Mouse (Mus musculus) limb, embryonic 12.5 days (tissue): ENCODE measurements around the gene Ppan. TPM values are rescaled to one million over a fixed set of nuclear protein-coding genes. Genes with fewer than 3 reads are reported as not detected.
A peak's percentile ranks its signal among the peaks of the same experiment; 100 is the strongest.

Experiments
- ATAC-seq: fragments of 200-750 bp; cut with Nextera tagmentation; 2 replicates; pipeline ENCODE4 v1.8.0; 2017; ENCODE audit warnings: low read depth, moderate TSS enrichment; ENCODE audit not compliant: insufficient number of reproducible peaks, insufficient read depth, low FRiP score, low TSS enrichment
- H3K27ac ChIP-seq: fragments of 300-500 bp; sonication (generic); 2 replicates; pipeline ENCODE4 v1.5.1; 2016; ENCODE audit warnings: mild to moderate bottlenecking, moderate library complexity
- H3K27me3 ChIP-seq: fragments of 300-500 bp; sonication (generic); 2 replicates; pipeline ENCODE4 v1.6.1; 2016; ENCODE audit warnings: mild to moderate bottlenecking, moderate library complexity
- H3K36me3 ChIP-seq: fragments of 300-500 bp; sonication (generic); 2 replicates; pipeline ENCODE4 v1.6.1; 2016; ENCODE audit warnings: mild to moderate bottlenecking, moderate library complexity
- H3K4me1 ChIP-seq: fragments of 300-500 bp; sonication (generic); replicated peaks from 2 replicates; pipeline ENCODE4 v1.6.1; 2016
- H3K4me2 ChIP-seq: fragments of 300-500 bp; sonication (generic); 2 replicates; pipeline ENCODE4 v1.6.1; 2016; ENCODE audit warnings: mild to moderate bottlenecking, moderate library complexity
- H3K4me3 ChIP-seq: fragments of 300-500 bp; sonication (generic); replicated peaks from 2 replicates; pipeline ENCODE4 v1.5.1; 2016; ENCODE audit warnings: mild to moderate bottlenecking
- H3K9ac ChIP-seq: fragments of 300-500 bp; sonication (generic); replicated peaks from 2 replicates; pipeline ENCODE4 v1.6.1; 2016; ENCODE audit warnings: mild to moderate bottlenecking, moderate library complexity
- H3K9me3 ChIP-seq: fragments of 300-500 bp; sonication (generic); 2 replicates; pipeline ENCODE4 v1.6.1; 2016; ENCODE audit warnings: mild to moderate bottlenecking, moderate library complexity
- WGBS: fragments of 180-500 bp; shearing (Covaris S2); methylation state at CpG from one replicate; pipeline ENCODE4 v1.1.7; 2016; 5-methylcytosine and 5-hydroxymethylcytosine counted together
- polyA plus RNA-seq: library from polyadenylated mRNA; unstranded; fragments of >200 nt; fragmentation: Nextera tagmentation; extraction: Ambion mirVana; gene quantifications from 2 replicates; pipeline ENCODE4 v1.2.1, GENCODE M21; 2016

Ppan gene
- polyA plus RNA-seq, 1 experiment from 2014 or later, result 82.1 TPM

DNA sequence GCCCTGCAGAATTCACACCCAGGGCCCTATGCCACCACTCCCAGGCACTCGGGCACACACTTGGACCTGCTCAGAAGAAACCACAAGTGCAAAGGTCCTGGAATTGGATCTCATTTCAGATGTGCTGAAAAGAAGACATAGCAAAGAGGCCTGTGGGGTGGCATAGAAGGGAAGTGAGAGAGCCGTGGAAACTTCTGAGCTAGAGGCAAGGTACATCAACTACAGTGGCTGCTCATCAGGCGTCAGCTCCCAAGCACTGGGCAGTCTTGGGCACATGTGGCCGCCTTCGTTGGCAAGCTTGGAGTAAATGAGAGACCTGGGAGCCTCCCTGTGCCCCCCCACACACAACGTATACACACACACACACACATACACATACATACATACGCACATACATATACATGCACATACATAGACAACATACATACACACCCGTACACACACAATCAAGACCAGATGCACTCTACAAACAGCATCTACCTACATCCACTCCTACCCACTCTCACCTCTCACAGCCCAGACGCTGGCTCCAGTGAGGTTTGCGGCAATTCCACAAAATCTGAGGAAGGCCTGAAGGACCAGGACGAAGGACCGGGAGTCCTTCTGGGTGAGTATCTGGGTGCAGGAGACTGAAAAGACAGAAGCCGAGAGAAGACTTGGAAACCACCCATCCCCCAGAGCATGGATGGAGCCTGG is 8.7 kb upstream of the Ppan start, which contains the start of gene Angptl6:
Angptl6 (minus strand) TSS at position 631 of the 696 bp plus-strand sequence.
- 95% methylated on average over 13 of the region's 13 CpGs for WGBS
- Histone ChIP-seq H3K27me3 (no peaks in the 10 kb centered on the region; the same call in 1 of the 2 replicates), H3K9ac (peak within 1 kb of the TSS; percentile 74), H3K27ac (peak within 1 kb of the TSS; percentile 92), H3K9me3 (no peaks in the 10 kb centered on the region), H3K36me3 (no peaks in the 10 kb centered on the region), H3K4me2 (peak within 1 kb of the TSS; percentile 63), H3K4me1 (0 out of 2 replicates have a peak, but pooled peaks cover 3% of the 10 kb centered on the region), H3K4me3 (peak within 1 kb of the TSS; percentile 44)
- no peak for ATAC-seq

GRCm38 (mm10) chr9:20886563-20886962 is 1.4 kb upstream of the Ppan start:
- Histone ChIP-seq H3K27ac (no peak overlapping the region), H3K4me2 (no peak overlapping the region), H3K9ac (no peak overlapping the region), H3K36me3 (peaks cover 24% of the 10 kb centered on the region), H3K4me3 (no peak overlapping the region), H3K9me3 (peaks cover 6% of the 10 kb centered on the region; the same call in 1 of the 2 replicates), H3K27me3 (no peaks in the 10 kb centered on the region), H3K4me1 (peaks cover 5% of the 10 kb centered on the region)
- ATAC-seq, result no peak
- 96% methylated on average over 2 of the region's 2 CpGs for WGBS

- Histone ChIP-seq H3K27ac (no peak overlapping the region), H3K27me3 (no peaks in the 10 kb centered on the region), H3K4me1 (peaks cover 5% of the 10 kb centered on the region), H3K4me3 (no peak overlapping the region), H3K4me2 (peak overlapping the region; percentile 73), H3K9ac (no peak overlapping the region), H3K9me3 (peaks cover 6% of the 10 kb centered on the region; the same call in 1 of the 2 replicates), H3K36me3 (peaks cover 31% of the 10 kb centered on the region)
- no peak for ATAC-seq
- WGBS, result 83% methylated on average over 6 of the region's 6 CpGs
Observed at GRCm38 (mm10) chr9:20887191-20887590, 784 bp upstream of the Ppan start.

DNA sequence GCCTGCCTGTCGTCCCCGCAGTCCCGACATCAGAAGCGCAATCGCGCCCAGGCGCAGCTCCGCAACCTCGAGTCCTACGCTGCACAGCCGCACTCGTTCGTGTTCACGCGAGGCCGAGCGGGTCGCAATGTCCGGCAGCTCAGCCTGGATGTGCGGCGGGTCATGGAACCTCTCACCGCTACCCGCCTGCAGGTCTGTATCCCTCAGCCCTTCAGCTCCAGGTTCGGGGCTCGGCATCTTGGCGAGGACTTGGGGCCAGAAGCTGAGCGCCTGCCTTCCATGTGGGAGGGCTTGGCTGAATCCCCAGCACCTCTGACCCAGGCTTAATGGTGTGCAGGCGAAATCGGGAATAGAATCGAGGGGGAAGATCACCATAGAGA is 401 bp downstream of the Ppan start:
- peak overlapping the region; percentile 85 for H3K9ac ChIP-seq
- WGBS, result 0% methylated on average over 30 of the region's 30 CpGs
- peaks cover 6% of the 10 kb centered on the region; the same call in 1 of the 2 replicates for H3K9me3 ChIP-seq
- ATAC-seq, result peak; percentile 28; the same call in 1 of the 2 replicates
- peak overlapping the region; percentile 73 for H3K4me2 ChIP-seq
- peaks cover 43% of the 10 kb centered on the region for H3K36me3 ChIP-seq
- H3K4me1 ChIP-seq, result peaks cover 5% of the 10 kb centered on the region
- peak overlapping the region; percentile 94 for H3K4me3 ChIP-seq
- peak overlapping the region; percentile 93 for H3K27ac ChIP-seq
- H3K27me3 ChIP-seq, result no peaks in the 10 kb centered on the region

DNA sequence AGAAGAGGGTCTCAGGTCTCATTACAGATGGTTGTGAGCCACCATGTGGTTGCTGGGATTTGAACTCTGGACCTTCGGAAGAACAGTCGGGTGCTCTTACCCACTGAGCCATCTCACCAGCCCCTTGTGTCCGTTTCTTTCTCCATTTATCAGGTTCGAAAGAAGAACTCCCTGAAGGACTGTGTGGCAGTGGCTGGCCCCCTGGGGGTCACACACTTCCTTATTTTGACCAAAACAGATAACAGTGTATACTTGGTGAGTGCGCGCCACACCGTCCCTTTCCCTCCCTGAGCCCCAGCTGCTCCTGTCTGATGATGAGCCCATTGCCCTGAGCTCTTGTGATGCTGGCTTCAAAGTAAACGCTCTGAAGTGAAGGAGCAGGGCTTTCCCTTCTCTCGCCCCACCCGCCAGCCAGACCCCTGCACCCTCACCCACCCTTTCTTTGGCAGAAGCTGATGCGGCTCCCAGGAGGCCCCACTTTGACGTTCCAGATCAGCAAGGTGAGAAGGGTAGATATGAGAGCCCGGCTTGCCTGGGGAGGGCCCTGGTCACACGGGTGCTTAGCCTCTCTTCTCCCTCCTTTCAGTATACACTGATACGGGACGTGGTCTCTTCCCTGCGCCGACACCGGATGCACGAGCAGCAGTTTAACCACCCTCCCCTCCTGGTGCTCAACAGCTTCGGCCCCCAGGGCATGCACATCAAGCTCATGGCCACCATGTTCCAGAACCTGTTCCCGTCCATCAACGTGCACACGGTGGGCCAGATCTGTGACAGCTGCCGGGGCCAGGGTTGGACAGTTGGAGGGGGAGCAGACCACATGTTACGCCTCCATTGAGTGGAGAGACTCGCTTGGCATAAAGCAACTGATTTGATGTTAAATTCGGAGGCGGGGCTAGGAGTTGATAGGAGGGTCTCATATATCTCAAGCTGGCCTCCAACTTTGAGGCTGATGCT is 1.5 kb downstream of the Ppan start:
- Histone ChIP-seq H3K9ac (no peak overlapping the region; the same call in 1 of the 2 replicates), H3K9me3 (peaks cover 6% of the 10 kb centered on the region; the same call in 1 of the 2 replicates), H3K4me2 (peak overlapping the region; percentile 73), H3K36me3 (peaks cover 53% of the 10 kb centered on the region), H3K4me1 (peaks cover 5% of the 10 kb centered on the region), H3K27me3 (no peaks in the 10 kb centered on the region), H3K27ac (no peak overlapping the region), H3K4me3 (peak overlapping the region; percentile 94)
- no peak for ATAC-seq
- WGBS, result 85% methylated on average over 29 of the region's 29 CpGs

GRCm38 (mm10) chr9:20890411-20890810 is 2.4 kb downstream of the Ppan start:
- Histone ChIP-seq H3K4me3 (no peak overlapping the region), H3K36me3 (peaks cover 63% of the 10 kb centered on the region), H3K4me1 (peaks cover 5% of the 10 kb centered on the region), H3K27me3 (no peaks in the 10 kb centered on the region), H3K9me3 (no peaks in the 10 kb centered on the region), H3K9ac (no peak overlapping the region), H3K4me2 (no peak overlapping the region), H3K27ac (no peak overlapping the region)
- WGBS, result 94% methylated on average over 5 of the region's 5 CpGs
- ATAC-seq, result no peak

- H3K27me3 ChIP-seq, result no peaks in the 10 kb centered on the region
- H3K36me3 ChIP-seq, result peaks cover 74% of the 10 kb centered on the region
- ATAC-seq, result no peak
- no peak overlapping the region for H3K4me2 ChIP-seq
- no peak overlapping the region for H3K27ac ChIP-seq
- no peak overlapping the region for H3K9ac ChIP-seq
- H3K4me1 ChIP-seq, result peaks cover 5% of the 10 kb centered on the region
- H3K4me3 ChIP-seq, result no peak overlapping the region
- H3K9me3 ChIP-seq, result no peaks in the 10 kb centered on the region
- WGBS, result 81% methylated on average over 26 of the region's 26 CpGs
Observed at GRCm38 (mm10) chr9:20891339-20892103, 3.5 kb downstream of the Ppan start.

DNA sequence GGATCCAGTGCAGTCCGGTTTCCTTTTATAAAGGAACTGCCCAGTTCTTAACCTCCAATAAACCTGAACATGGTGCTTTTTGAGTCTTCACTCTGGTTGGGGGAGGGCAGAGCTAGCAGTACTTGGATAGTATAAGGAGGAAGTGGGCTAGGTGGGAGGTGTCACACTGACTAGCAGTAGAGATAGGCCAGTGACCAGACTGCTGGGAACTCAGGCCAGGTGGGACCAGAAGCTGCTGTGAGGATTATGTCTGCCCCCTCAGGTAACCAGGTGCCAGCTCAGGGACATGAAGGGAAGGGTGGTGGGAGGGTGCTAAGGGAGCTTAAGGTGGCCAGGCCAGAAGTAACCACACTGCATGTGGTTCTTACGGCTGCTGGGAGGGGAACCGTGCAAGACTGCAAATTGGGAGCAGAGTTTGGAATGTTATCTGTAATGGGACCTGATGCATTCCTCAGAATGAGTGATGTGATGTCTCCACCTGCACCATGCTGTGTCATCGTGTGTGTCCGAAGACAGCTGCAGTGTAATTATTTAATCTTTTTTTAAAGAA is 4.2 kb downstream of the Ppan start:
- Histone ChIP-seq H3K4me1 (peaks cover 10% of the 10 kb centered on the region), H3K4me3 (no peak overlapping the region), H3K27ac (no peak overlapping the region), H3K36me3 (peaks cover 81% of the 10 kb centered on the region), H3K9me3 (no peaks in the 10 kb centered on the region), H3K27me3 (no peaks in the 10 kb centered on the region), H3K4me2 (no peak overlapping the region), H3K9ac (no peak overlapping the region)
- 75% methylated on average over 5 of the region's 5 CpGs for WGBS
- no peak for ATAC-seq

DNA sequence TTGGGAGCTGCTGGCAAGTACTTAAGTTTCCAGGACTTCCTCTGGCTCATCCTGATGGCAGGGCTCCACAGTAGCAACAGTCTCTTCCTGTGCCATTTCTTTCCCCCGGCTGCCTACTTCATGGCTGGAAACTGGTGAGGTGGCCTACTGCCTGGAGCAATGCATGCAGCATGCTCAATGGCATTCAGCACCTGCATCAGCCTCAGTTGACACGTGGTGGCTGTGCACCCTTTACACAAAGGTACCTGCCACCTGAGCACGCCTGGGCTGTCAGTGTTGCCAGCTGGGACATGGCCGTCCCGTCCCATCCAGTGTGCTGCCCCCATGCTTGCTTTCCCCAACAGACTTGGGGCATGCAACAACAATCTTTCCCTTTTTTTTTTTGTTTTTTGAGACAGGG is 5.1 kb downstream of the Ppan start:
- Histone ChIP-seq H3K4me3 (no peak overlapping the region), H3K9me3 (no peaks in the 10 kb centered on the region), H3K27ac (no peak overlapping the region), H3K4me2 (no peak overlapping the region), H3K36me3 (peaks cover 82% of the 10 kb centered on the region), H3K27me3 (no peaks in the 10 kb centered on the region), H3K9ac (no peak overlapping the region), H3K4me1 (peaks cover 17% of the 10 kb centered on the region)
- 63% methylated on average over 5 of the region's 5 CpGs for WGBS
- ATAC-seq, result no peak

DNA sequence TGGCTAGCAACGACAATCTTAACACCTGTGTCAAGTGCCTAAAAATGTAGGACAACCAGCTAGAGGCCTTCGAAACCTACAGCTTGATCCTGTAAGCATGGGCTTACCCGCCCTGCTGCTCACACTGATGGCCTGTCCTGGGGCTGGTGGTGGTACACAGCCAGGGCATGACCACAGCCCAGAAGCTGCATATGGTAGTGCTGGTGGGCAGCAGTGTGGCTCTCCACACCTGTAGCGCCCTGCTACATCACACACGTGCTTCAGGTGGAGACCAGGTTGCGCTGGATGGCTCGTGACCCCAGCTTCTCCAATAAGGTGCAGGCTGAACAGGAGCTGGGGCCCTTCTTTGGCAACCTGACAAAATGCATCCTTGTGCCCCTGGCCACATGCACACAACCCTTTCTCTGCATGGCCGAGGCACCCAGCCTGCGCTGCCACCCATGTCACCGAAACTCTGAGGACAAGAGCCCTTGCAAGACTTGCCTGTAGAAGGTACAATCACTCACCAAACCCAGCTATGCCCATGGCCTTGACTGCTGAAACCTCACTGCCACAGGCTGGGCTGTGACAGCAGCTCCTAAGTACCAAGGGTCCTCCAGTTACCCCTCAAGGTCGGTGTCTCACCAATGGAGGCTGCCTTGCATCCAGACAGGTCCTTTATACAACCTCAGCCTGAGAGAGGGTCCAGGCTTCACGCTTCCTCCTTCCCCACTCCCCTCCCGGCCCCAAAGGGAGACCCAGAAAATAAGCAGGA is 5.8 kb downstream of the Ppan start:
- Histone ChIP-seq H3K36me3 (peaks cover 82% of the 10 kb centered on the region), H3K27ac (no peak overlapping the region), H3K9me3 (no peaks in the 10 kb centered on the region), H3K4me1 (peaks cover 17% of the 10 kb centered on the region), H3K27me3 (no peaks in the 10 kb centered on the region), H3K4me3 (no peak overlapping the region), H3K4me2 (no peak overlapping the region), H3K9ac (no peak overlapping the region)
- no peak for ATAC-seq
- WGBS, result 83% methylated on average over 13 of the region's 13 CpGs
